Mouse (Mus musculus): ENCODE measurements around the gene Lamtor2. TPM values are rescaled to one million over a fixed set of nuclear protein-coding genes. Genes with fewer than 3 reads are reported as not detected.

Gene Lamtor2
- polyA plus RNA-seq, 1 experiment from 2014 or later = 78.9 TPM

GRCm38 (mm10) chr3:88571856-88572255 lies 19.0 kb upstream of the Lamtor2 start:
- Histone ChIP-seq H3K4me3 (ENCODE audit: low read depth, low read length) (no peak overlapping the region), H3K27ac (replicated peaks; ENCODE audit: low read depth, low read length) (no peak overlapping the region), H3K36me3 (ENCODE audit: control insufficient read depth, insufficient read depth, low read length) (peaks cover 21% of the 10 kb centered on the region), H3K27me3 (ENCODE audit: control insufficient read depth, insufficient read depth, low read length) (no peaks in the 10 kb centered on the region), H3K4me2 (ENCODE audit: low read depth, severe bottlenecking) (no peak overlapping the region), H3K4me1 (ENCODE audit: control insufficient read depth, insufficient read depth, low read length) (no peaks in the 10 kb centered on the region), H3K9me3 (ENCODE audit: control insufficient read depth, low read length) (no peaks in the 10 kb centered on the region), H3K9ac (ENCODE audit: low read length) (no peak overlapping the region)
- DNase-seq (ENCODE audit: low spot score) = no peak
- 82% methylated on average over 1 of the region's 1 CpGs for WGBS
- ATAC-seq (ENCODE audit: insufficient number of reproducible peaks, low FRiP score, low TSS enrichment, low read depth) = no peak

DNA sequence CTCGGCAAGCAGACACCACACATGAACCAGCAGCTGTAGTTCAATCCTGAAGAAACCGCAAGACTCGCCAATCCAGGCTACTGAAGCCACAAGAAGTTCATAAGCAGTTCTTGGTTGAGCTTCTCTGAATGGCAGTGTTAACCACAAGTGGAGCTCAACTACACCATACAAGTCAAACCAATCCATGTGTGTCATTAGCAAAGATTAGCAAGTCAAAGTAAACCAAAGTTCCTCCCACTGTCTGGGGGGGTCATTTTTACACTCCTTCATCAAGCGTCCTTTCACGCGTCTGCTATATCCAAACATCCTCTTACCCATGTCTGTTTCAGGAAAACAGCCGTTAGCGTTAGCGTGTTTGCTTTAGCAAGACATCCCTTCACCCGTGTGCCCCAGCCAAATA lies 17.5 kb upstream of the Lamtor2 start:
- peaks cover 28% of the 10 kb centered on the region for H3K36me3 ChIP-seq (ENCODE audit: control insufficient read depth, insufficient read depth, low read length)
- no peaks in the 10 kb centered on the region for H3K4me1 ChIP-seq (ENCODE audit: control insufficient read depth, insufficient read depth, low read length)
- no peaks in the 10 kb centered on the region for H3K27me3 ChIP-seq (ENCODE audit: control insufficient read depth, insufficient read depth, low read length)
- H3K4me3 ChIP-seq (ENCODE audit: low read depth, low read length) = no peak overlapping the region
- 95% methylated on average over 10 of the region's 10 CpGs for WGBS
- no peak overlapping the region for H3K9ac ChIP-seq (ENCODE audit: low read length)
- no peaks in the 10 kb centered on the region for H3K9me3 ChIP-seq (ENCODE audit: control insufficient read depth, low read length)
- H3K27ac ChIP-seq (replicated peaks; ENCODE audit: low read depth, low read length) = no peak overlapping the region
- ATAC-seq (ENCODE audit: insufficient number of reproducible peaks, low FRiP score, low TSS enrichment, low read depth) (no peak), DNase-seq (ENCODE audit: low spot score) (no peak)
- H3K4me2 ChIP-seq (ENCODE audit: low read depth, severe bottlenecking) = no peak overlapping the region

DNA sequence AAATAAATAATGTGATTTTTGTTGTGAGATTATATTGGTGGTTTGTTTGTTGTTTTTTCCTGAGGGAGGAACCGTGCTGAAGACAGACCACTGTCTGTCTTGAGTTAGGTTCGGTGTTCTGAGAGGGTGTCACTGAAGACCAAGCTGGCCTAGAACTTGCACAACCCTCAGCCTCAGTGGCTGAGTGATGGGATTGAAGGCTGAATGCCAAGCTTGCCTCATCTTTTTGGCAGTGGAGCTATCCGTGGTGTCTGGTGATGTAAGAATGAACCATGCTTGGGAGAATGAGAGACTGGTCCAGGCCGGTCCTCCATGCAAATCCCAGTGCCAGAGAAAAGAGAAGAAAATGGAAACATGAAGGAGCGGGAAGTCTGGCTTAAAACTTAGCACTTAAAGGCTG lies 16.8 kb upstream of the Lamtor2 start:
- peaks cover 31% of the 10 kb centered on the region for H3K36me3 ChIP-seq (ENCODE audit: control insufficient read depth, insufficient read depth, low read length)
- no peak for ATAC-seq (ENCODE audit: insufficient number of reproducible peaks, low FRiP score, low TSS enrichment, low read depth)
- H3K27ac ChIP-seq (replicated peaks; ENCODE audit: low read depth, low read length) = no peak overlapping the region
- no peak overlapping the region for H3K4me3 ChIP-seq (ENCODE audit: low read depth, low read length)
- H3K4me2 ChIP-seq (ENCODE audit: low read depth, severe bottlenecking) = no peak overlapping the region
- H3K27me3 ChIP-seq (ENCODE audit: control insufficient read depth, insufficient read depth, low read length) = no peaks in the 10 kb centered on the region
- no peaks in the 10 kb centered on the region for H3K4me1 ChIP-seq (ENCODE audit: control insufficient read depth, insufficient read depth, low read length)
- no peak for DNase-seq (ENCODE audit: low spot score)
- no peaks in the 10 kb centered on the region for H3K9me3 ChIP-seq (ENCODE audit: control insufficient read depth, low read length)
- 95% methylated on average over 5 of the region's 5 CpGs for WGBS
- no peak overlapping the region for H3K9ac ChIP-seq (ENCODE audit: low read length)

DNA sequence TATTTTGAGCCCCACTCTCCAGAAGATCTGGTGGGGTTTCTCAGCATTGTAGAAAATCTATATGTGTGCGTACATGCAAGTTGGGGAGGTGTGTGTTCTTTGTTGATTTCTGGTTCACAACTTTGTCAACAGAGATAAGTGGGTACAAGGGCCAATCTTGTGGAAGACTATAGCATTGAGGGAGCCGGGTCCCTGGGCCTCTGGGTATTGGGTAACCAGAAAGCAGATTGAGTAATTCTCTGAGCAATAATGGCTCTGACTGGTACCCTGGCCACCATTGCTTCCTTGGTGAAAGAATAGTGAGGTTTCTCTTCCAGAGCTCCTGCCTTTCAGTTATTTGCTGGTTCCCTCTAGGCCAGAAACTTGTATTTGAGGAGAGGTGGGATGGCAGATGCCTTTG lies 16.2 kb upstream of the Lamtor2 start:
- no peak for ATAC-seq (ENCODE audit: insufficient number of reproducible peaks, low FRiP score, low TSS enrichment, low read depth)
- no peaks in the 10 kb centered on the region for H3K27me3 ChIP-seq (ENCODE audit: control insufficient read depth, insufficient read depth, low read length)
- no peaks in the 10 kb centered on the region for H3K4me1 ChIP-seq (ENCODE audit: control insufficient read depth, insufficient read depth, low read length)
- no peak overlapping the region for H3K4me3 ChIP-seq (ENCODE audit: low read depth, low read length)
- H3K9me3 ChIP-seq (ENCODE audit: control insufficient read depth, low read length) = no peaks in the 10 kb centered on the region
- no peak overlapping the region for H3K27ac ChIP-seq (replicated peaks; ENCODE audit: low read depth, low read length)
- H3K36me3 ChIP-seq (ENCODE audit: control insufficient read depth, insufficient read depth, low read length) = peaks cover 35% of the 10 kb centered on the region
- DNase-seq (ENCODE audit: low spot score) = no peak
- H3K9ac ChIP-seq (ENCODE audit: low read length) = no peak overlapping the region
- 97% methylated on average over 2 of the region's 2 CpGs for WGBS
- no peak overlapping the region for H3K4me2 ChIP-seq (ENCODE audit: low read depth, severe bottlenecking)

DNA sequence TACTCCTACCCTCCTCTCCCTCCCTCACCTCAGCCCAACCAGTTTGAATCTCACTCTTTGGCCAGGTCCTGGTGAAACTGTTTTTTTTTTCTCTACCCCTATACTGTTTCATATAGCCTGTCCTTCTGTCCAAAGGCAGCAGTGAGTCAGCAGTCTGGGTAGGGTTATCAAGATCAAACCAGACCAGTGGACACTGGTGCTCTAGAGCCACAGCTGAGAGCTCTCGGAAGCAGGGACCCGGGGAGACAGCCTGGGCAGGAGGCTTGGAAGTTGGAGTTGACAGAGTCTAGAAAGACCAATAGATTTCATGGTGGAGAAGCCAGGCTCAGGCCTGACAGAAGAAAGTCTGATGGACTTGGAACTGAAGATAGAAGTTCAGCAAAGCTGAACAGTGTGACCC lies 15.7 kb upstream of the Lamtor2 start:
- Histone ChIP-seq H3K9me3 (ENCODE audit: control insufficient read depth, low read length) (no peaks in the 10 kb centered on the region), H3K27me3 (ENCODE audit: control insufficient read depth, insufficient read depth, low read length) (no peaks in the 10 kb centered on the region), H3K9ac (ENCODE audit: low read length) (no peak overlapping the region), H3K4me2 (ENCODE audit: low read depth, severe bottlenecking) (no peak overlapping the region), H3K27ac (replicated peaks; ENCODE audit: low read depth, low read length) (no peak overlapping the region), H3K4me1 (ENCODE audit: control insufficient read depth, insufficient read depth, low read length) (no peaks in the 10 kb centered on the region), H3K4me3 (ENCODE audit: low read depth, low read length) (no peak overlapping the region), H3K36me3 (ENCODE audit: control insufficient read depth, insufficient read depth, low read length) (peaks cover 39% of the 10 kb centered on the region)
- ATAC-seq (ENCODE audit: insufficient number of reproducible peaks, low FRiP score, low TSS enrichment, low read depth) = no peak
- no peak for DNase-seq (ENCODE audit: low spot score)
- 97% methylated on average over 2 of the region's 2 CpGs for WGBS

DNA sequence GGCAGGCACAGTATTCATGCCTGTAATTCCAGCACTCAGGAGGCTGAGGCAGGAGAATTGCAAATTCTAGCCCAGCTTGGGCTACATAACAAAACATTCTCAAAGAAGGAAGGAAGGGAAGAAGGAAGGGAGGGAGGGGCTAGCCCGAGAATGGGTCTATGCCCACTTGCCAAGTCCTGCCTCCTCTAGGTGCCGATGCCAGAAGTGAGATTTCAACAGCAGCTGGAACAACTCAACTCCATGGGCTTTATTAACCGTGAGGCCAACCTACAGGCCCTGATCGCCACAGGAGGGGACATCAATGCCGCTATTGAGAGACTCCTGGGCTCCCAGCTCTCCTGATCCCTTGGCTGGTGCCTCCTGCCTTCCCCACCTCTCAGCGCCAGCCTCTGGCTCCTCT lies 15.0 kb upstream of the Lamtor2 start:
- Histone ChIP-seq H3K27ac (replicated peaks; ENCODE audit: low read depth, low read length) (no peak overlapping the region), H3K9me3 (ENCODE audit: control insufficient read depth, low read length) (no peaks in the 10 kb centered on the region), H3K36me3 (ENCODE audit: control insufficient read depth, insufficient read depth, low read length) (peaks cover 45% of the 10 kb centered on the region), H3K9ac (ENCODE audit: low read length) (no peak overlapping the region), H3K27me3 (ENCODE audit: control insufficient read depth, insufficient read depth, low read length) (no peaks in the 10 kb centered on the region), H3K4me1 (ENCODE audit: control insufficient read depth, insufficient read depth, low read length) (no peaks in the 10 kb centered on the region), H3K4me2 (ENCODE audit: low read depth, severe bottlenecking) (no peak overlapping the region), H3K4me3 (ENCODE audit: low read depth, low read length) (no peak overlapping the region)
- DNase-seq (ENCODE audit: low spot score) (no peak), ATAC-seq (ENCODE audit: insufficient number of reproducible peaks, low FRiP score, low TSS enrichment, low read depth) (no peak)
- WGBS = 93% methylated on average over 6 of the region's 6 CpGs

DNA sequence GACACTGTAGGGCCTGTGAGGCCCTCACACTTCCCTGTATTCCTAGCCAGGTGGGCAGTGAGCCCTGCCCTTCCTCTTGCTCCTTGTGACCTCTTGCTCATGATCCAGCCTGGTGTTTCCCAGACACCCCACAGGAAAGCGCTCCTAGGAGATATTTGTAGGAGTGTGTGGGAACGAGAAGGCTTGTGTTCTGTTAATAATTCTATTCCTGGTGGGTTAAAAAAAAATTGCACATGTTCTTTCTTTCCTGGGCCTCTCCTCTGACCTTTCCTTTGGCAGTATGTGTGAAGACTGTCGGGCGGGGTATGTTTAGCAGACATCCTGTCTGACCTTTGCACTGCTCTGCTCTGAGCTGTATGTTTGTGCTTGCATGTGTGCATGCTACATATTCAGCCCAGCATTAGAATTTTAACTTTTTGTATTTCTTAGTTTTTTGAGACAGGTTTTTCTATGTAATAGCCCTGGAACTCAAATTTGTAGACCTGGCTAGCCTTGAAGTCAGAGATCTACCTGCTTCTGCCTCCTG lies 13.7 kb upstream of the Lamtor2 start:
- Histone ChIP-seq H3K4me3 (ENCODE audit: low read depth, low read length) (no peak overlapping the region), H3K4me2 (ENCODE audit: low read depth, severe bottlenecking) (no peak overlapping the region), H3K9ac (ENCODE audit: low read length) (no peak overlapping the region), H3K36me3 (ENCODE audit: control insufficient read depth, insufficient read depth, low read length) (peaks cover 53% of the 10 kb centered on the region), H3K27me3 (ENCODE audit: control insufficient read depth, insufficient read depth, low read length) (no peaks in the 10 kb centered on the region), H3K4me1 (ENCODE audit: control insufficient read depth, insufficient read depth, low read length) (no peaks in the 10 kb centered on the region), H3K27ac (replicated peaks; ENCODE audit: low read depth, low read length) (no peak overlapping the region), H3K9me3 (ENCODE audit: control insufficient read depth, low read length) (no peaks in the 10 kb centered on the region)
- DNase-seq (ENCODE audit: low spot score) (no peak), ATAC-seq (ENCODE audit: insufficient number of reproducible peaks, low FRiP score, low TSS enrichment, low read depth) (no peak)
- 89% methylated on average over 4 of the region's 4 CpGs for WGBS

DNA sequence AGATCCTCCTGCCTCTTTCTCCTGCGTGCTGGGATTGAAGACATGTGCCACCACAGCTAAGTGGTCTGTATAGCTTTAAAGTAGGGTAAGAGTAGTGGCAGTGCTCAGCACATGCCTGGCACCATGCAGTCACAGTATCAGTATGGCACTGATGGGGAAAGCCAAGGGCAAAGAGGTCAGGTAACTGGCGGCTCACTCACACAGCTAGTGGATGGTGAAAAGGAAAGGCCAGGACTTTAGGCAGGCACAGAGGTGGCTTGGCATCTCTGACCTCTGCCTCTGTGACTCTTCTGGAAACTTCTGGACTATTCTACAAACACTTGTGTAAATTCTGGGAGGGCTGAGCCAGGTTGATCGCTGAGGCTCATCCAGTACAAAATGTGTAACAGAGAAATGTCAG lies 13.2 kb upstream of the Lamtor2 start:
- Histone ChIP-seq H3K9me3 (ENCODE audit: control insufficient read depth, low read length) (no peaks in the 10 kb centered on the region), H3K4me3 (ENCODE audit: low read depth, low read length) (no peak overlapping the region), H3K4me2 (ENCODE audit: low read depth, severe bottlenecking) (no peak overlapping the region), H3K4me1 (ENCODE audit: control insufficient read depth, insufficient read depth, low read length) (no peaks in the 10 kb centered on the region), H3K36me3 (ENCODE audit: control insufficient read depth, insufficient read depth, low read length) (peaks cover 53% of the 10 kb centered on the region), H3K9ac (ENCODE audit: low read length) (no peak overlapping the region), H3K27ac (replicated peaks; ENCODE audit: low read depth, low read length) (no peak overlapping the region), H3K27me3 (ENCODE audit: control insufficient read depth, insufficient read depth, low read length) (no peaks in the 10 kb centered on the region)
- whole genome bisulfite sequencing = 92% methylated on average over 3 of the region's 3 CpGs
- ATAC-seq (ENCODE audit: insufficient number of reproducible peaks, low FRiP score, low TSS enrichment, low read depth) (no peak), DNase-seq (ENCODE audit: low spot score) (no peak)

DNA sequence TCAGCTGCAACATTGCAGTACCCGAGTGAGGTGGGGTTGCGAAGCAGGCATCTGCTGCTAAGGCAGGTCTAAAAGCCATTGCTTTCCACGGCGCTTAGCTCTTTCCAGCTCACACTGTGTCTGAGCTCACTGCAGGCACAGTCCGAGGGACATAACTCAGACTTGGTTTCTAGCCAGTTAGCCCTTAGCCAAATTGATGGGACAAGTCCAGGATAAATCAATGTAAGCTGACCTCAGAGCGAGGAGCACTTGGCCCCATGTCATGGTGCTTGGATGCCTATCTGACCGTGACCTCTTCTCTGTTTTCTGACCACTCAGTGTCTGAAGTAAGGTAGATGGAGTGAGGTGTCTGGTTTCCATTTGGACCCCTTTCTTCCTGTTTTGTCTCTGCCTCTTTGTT lies 11.1 kb upstream of the Lamtor2 start:
- ATAC-seq (ENCODE audit: insufficient number of reproducible peaks, low FRiP score, low TSS enrichment, low read depth) = no peak
- no peaks in the 10 kb centered on the region for H3K4me1 ChIP-seq (ENCODE audit: control insufficient read depth, insufficient read depth, low read length)
- no peak overlapping the region for H3K27ac ChIP-seq (replicated peaks; ENCODE audit: low read depth, low read length)
- H3K9ac ChIP-seq (ENCODE audit: low read length) = no peak overlapping the region
- H3K4me3 ChIP-seq (ENCODE audit: low read depth, low read length) = no peak overlapping the region
- H3K9me3 ChIP-seq (ENCODE audit: control insufficient read depth, low read length) = no peaks in the 10 kb centered on the region
- 87% methylated on average over 7 of the region's 7 CpGs for WGBS
- H3K36me3 ChIP-seq (ENCODE audit: control insufficient read depth, insufficient read depth, low read length) = peaks cover 59% of the 10 kb centered on the region
- no peaks in the 10 kb centered on the region for H3K27me3 ChIP-seq (ENCODE audit: control insufficient read depth, insufficient read depth, low read length)
- H3K4me2 ChIP-seq (ENCODE audit: low read depth, severe bottlenecking) = no peak overlapping the region
- no peak for DNase-seq (ENCODE audit: low spot score)
